Mouse (Mus musculus) stomach, embryonic 16.5 days (tissue): ENCODE measurements at regions not wholly inside any gene's neighbourhood (a gene's known extent, or its start where the extent isn't known, plus 50 kb on each side); places are given as distances from the start of the nearest gene placed in this dataset.

Experiments
- ATAC-seq: fragments of 200-750 bp; cut with Nextera tagmentation; 2 replicates; pipeline ENCODE4 v1.8.0; 2017; ENCODE audit warnings: moderate number of reproducible peaks, moderate TSS enrichment; ENCODE audit not compliant: insufficient read depth, low FRiP score
- H3K27ac ChIP-seq: fragments of 300-500 bp; sonication (generic); 2 replicates; pipeline ENCODE4 v1.5.1; 2014; ENCODE audit warnings: low read length
- H3K27me3 ChIP-seq: fragments of 300-500 bp; sonication (generic); 2 replicates; pipeline ENCODE4 v1.6.1; 2014; ENCODE audit warnings: low read length, control low read depth, mixed read lengths; ENCODE audit not compliant: control insufficient read depth, insufficient read depth
- H3K36me3 ChIP-seq: fragments of 300-500 bp; sonication (generic); 2 replicates; pipeline ENCODE4 v1.6.1; 2014; ENCODE audit warnings: low read length; ENCODE audit not compliant: control insufficient read depth, insufficient read depth
- H3K4me1 ChIP-seq: fragments of 300-500 bp; sonication (generic); 2 replicates; pipeline ENCODE4 v1.6.1; 2014; ENCODE audit warnings: low read length, control low read depth, mixed read lengths; ENCODE audit not compliant: control insufficient read depth, insufficient read depth
- H3K4me2 ChIP-seq: fragments of 300-500 bp; sonication (generic); 2 replicates; pipeline ENCODE4 v1.6.1; 2014; ENCODE audit warnings: low read depth, low read length, mixed read lengths
- H3K4me3 ChIP-seq: fragments of 300-500 bp; sonication (generic); replicated peaks from 2 replicates; pipeline ENCODE4 v1.5.1; 2014; ENCODE audit warnings: mild to moderate bottlenecking, low read length
- H3K9ac ChIP-seq: fragments of 300-500 bp; sonication (generic); 2 replicates; pipeline ENCODE4 v1.6.1; 2014; ENCODE audit warnings: low read length
- H3K9me3 ChIP-seq: fragments of 300-500 bp; sonication (generic); replicated peaks from 2 replicates; pipeline ENCODE4 v1.6.1; 2016; ENCODE audit warnings: low read length, control low read depth; ENCODE audit not compliant: control insufficient read depth
- WGBS: fragments of 180-500 bp; shearing (Covaris S2); extraction: QIAGEN DNeasy Blood & Tissue Kit; methylation state at CpG from one replicate; pipeline ENCODE4 v1.1.7; 2014; 5-methylcytosine and 5-hydroxymethylcytosine counted together

- no peak overlapping the region for H3K4me2 ChIP-seq
- H3K27me3 ChIP-seq = no peaks in the 10 kb centered on the region
- H3K36me3 ChIP-seq = no peaks in the 10 kb centered on the region
- ATAC-seq = no peak
- no peak overlapping the region for H3K9ac ChIP-seq
- H3K4me3 ChIP-seq = no peak overlapping the region
- no peak overlapping the region for H3K27ac ChIP-seq
- 57% methylated on average over 7 of the region's 7 CpGs for WGBS
- H3K4me1 ChIP-seq = no peaks in the 10 kb centered on the region
- no peaks in the 10 kb centered on the region for H3K9me3 ChIP-seq
These were observed 349.5 kb upstream of the Adgrl3 start for GRCm38 (mm10) chr5:80670258-80670947.

GRCm38 (mm10) chr5:80683431-80683830 lies 336.5 kb upstream of the Adgrl3 start:
- Histone ChIP-seq H3K27me3 (no peaks in the 10 kb centered on the region), H3K27ac (no peak overlapping the region), H3K4me3 (no peak overlapping the region), H3K4me2 (no peak overlapping the region), H3K9me3 (no peaks in the 10 kb centered on the region), H3K9ac (no peak overlapping the region), H3K4me1 (no peaks in the 10 kb centered on the region), H3K36me3 (no peaks in the 10 kb centered on the region)
- 73% methylated on average over 2 of the region's 2 CpGs for WGBS
- ATAC-seq = no peak

- Histone ChIP-seq H3K27ac (no peak overlapping the region), H3K4me1 (no peaks in the 10 kb centered on the region), H3K9me3 (no peaks in the 10 kb centered on the region), H3K4me2 (no peak overlapping the region), H3K4me3 (no peak overlapping the region), H3K9ac (no peak overlapping the region), H3K36me3 (no peaks in the 10 kb centered on the region), H3K27me3 (no peaks in the 10 kb centered on the region)
- WGBS = 93% methylated on average over 2 of the region's 2 CpGs
- no peak for ATAC-seq
These were observed 319.1 kb upstream of the Adgrl3 start for GRCm38 (mm10) chr5:80700848-80701247.

GRCm38 (mm10) chr5:80704732-80705131 lies 315.2 kb upstream of the Adgrl3 start:
- Histone ChIP-seq H3K36me3 (no peaks in the 10 kb centered on the region), H3K4me3 (no peak overlapping the region), H3K27ac (no peak overlapping the region), H3K4me1 (no peaks in the 10 kb centered on the region), H3K4me2 (no peak overlapping the region), H3K9ac (no peak overlapping the region), H3K9me3 (no peaks in the 10 kb centered on the region), H3K27me3 (no peaks in the 10 kb centered on the region)
- ATAC-seq = no peak
- 82% methylated on average over 2 of the region's 2 CpGs for WGBS

GRCm38 (mm10) chr5:80706645-80707056 lies 313.3 kb upstream of the Adgrl3 start:
- H3K4me1 ChIP-seq = no peaks in the 10 kb centered on the region
- no peaks in the 10 kb centered on the region for H3K9me3 ChIP-seq
- no peak overlapping the region for H3K4me3 ChIP-seq
- no peaks in the 10 kb centered on the region for H3K27me3 ChIP-seq
- WGBS = 64% methylated on average over 8 of the region's 8 CpGs
- no peak overlapping the region for H3K9ac ChIP-seq
- H3K4me2 ChIP-seq = no peak overlapping the region
- H3K27ac ChIP-seq = no peak overlapping the region
- no peak for ATAC-seq
- no peaks in the 10 kb centered on the region for H3K36me3 ChIP-seq
